In genomic region chr13:37311555-37312221, GRCm38 (mm10) we compare ENCODE assay signal across 7 mouse cellular contexts. TPM values are rescaled to one million over a fixed set of nuclear protein-coding genes. Genes with fewer than 3 reads are reported as not detected.
DNase-seq lines count a peak whose midpoint lies in the region; ATAC-seq lines count a peak whose summit lies in the region.

No protein-coding gene starts in this region.

- peak overlapping the region; percentile 68 for H3K4me2 ChIP-seq in hindbrain, embryonic 12.5 days (replicated peaks)
- H3K4me2 ChIP-seq in liver, embryonic 12.5 days: peak overlapping the region; percentile 61

- H3K27ac ChIP-seq in hindbrain, embryonic 12.5 days: peak overlapping the region; percentile 89
- H3K27ac ChIP-seq in liver, embryonic 12.5 days: no peak overlapping the region

- 9% methylated on average over 27 of the region's 27 CpGs for whole genome bisulfite sequencing in hindbrain, embryonic 12.5 days
- WGBS in liver, embryonic 12.5 days (ENCODE audit: insufficient replicate concordance): 19% methylated on average over 27 of the region's 27 CpGs

- H3K27me3 ChIP-seq in hindbrain, embryonic 12.5 days: peaks cover 8% of the 10 kb centered on the region
- H3K27me3 ChIP-seq in liver, embryonic 12.5 days (replicated peaks): peaks cover 25% of the 10 kb centered on the region

- H3K9me3 ChIP-seq in hindbrain, embryonic 12.5 days (replicated peaks): no peaks in the 10 kb centered on the region
- no peaks in the 10 kb centered on the region for H3K9me3 ChIP-seq in liver, embryonic 12.5 days (replicated peaks)

- DNase-seq in ovary, postnatal 36 days (ENCODE audit: low spot score): peak; percentile 11
- DNase-seq in ovary, adult 18-20 months (ENCODE audit: low spot score): no peak
- DNase-seq in embryo, embryonic 11.5 days (ENCODE audit: low read depth, low spot score): peak; percentile 26
- peak; percentile 22 to 44 for DNase-seq in right cerebral cortex, adult 2 months (ENCODE audit: low spot score in 2 of 2)
- DNase-seq in spleen, adult 12 weeks (ENCODE audit: low spot score): no peak

- peaks cover 17% of the 10 kb centered on the region for H3K4me1 ChIP-seq in hindbrain, embryonic 12.5 days
- H3K4me1 ChIP-seq in liver, embryonic 12.5 days: no peaks in the 10 kb centered on the region

- H3K36me3 ChIP-seq in hindbrain, embryonic 12.5 days: no peaks in the 10 kb centered on the region
- H3K36me3 ChIP-seq in liver, embryonic 12.5 days: no peaks in the 10 kb centered on the region

- peak overlapping the region; percentile 36 for H3K4me3 ChIP-seq in hindbrain, embryonic 12.5 days
- H3K4me3 ChIP-seq in liver, embryonic 12.5 days: peak overlapping the region; percentile 34; the same call in 1 of the 2 replicates

- peak overlapping the region; percentile 59 for H3K9ac ChIP-seq in hindbrain, embryonic 12.5 days
- no peak overlapping the region for H3K9ac ChIP-seq in liver, embryonic 12.5 days

- peak; percentile 89 for ATAC-seq in hindbrain, embryonic 12.5 days (ENCODE audit: low FRiP score)
- ATAC-seq in liver, embryonic 12.5 days: peak; percentile 40; the same call in 1 of the 2 replicates

RNA-seq across cellular contexts. Expression of gene Ly86, which starts 33.3 kb away (rescaled TPM):
- 7.2 and 7.6 TPM in 2 replicates for polyA plus RNA-seq in hindbrain, embryonic 12.5 days (2016; fragmentation: Nextera tagmentation; extraction: Ambion mirVana)
- 6.3 and 7.5 TPM in 2 replicates for polyA plus RNA-seq in liver, embryonic 12.5 days (2016; fragmentation: Nextera tagmentation; extraction: Ambion mirVana)

Comparison
In these comparisons a context has a peak if more than half of its experiments do, and no peak if none do; other contexts are left out.
1. DNase-seq: peak in ovary, postnatal 36 days (single experiment), embryo, embryonic 11.5 days (single experiment) and right cerebral cortex, adult 2 months (2 of 2); none in ovary, adult 18-20 months (single experiment) and spleen, adult 12 weeks (single experiment).